Mouse (Mus musculus) C2C12 (cell line): ENCODE data around the gene Sult2b1.

ENCODE experiments used
- CTCF ChIP-seq: IDR thresholded peaks from one replicate; pipeline ENCODE4 v1.5.1; 2011; ENCODE audit not compliant: control insufficient read depth, insufficient read depth, insufficient read length
- MAX ChIP-seq: IDR thresholded peaks from one replicate; pipeline ENCODE4 v1.6.1; 2011; ENCODE audit warnings: mild to moderate bottlenecking, control low read depth

DNA sequence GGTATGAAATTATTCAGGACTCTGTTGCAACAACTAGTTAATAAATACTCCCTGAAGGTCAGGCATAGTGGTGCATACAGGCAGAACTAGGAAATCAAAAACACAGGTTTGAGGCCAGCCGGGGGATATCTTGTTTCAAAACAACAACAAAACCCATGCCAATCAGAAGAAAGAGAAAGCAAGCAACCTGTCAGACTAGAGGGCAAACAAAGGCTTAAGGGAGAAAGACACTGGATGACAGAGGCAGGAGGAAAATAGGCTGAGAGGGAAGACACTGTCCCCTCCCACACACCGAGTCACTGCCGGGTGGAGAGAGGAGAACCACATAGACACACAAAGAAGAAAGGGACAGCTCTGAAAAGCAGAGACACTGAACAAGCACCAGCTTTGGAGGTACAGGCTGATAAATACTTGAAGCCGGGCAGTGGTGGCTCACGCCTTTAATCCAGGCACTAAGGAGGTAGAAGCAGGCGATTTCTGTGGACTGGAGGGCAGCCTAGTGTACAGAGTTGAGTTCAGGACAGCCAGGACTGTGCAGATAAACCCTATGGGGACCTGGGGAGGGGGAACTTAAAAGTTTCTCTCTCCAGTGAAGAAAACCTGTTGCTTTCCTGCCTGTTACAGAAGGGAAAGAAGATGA is 70.5 kb downstream of the Sult2b1 start:
- TF ChIP-seq CTCF (no peak), MAX (no peak)
